Mouse (Mus musculus) E14TG2a.4 (cell line): ENCODE data around the gene Gm47995.
A peak's percentile ranks its signal among the peaks of the same experiment; 100 is the strongest.
"Not testable (repeated sequence)": the region's sequence is repeated elsewhere in the genome, so short reads cannot be mapped to it uniquely, and the experiment has no call there.

Source experiments
- H3K27me3 ChIP-seq: 2 replicates; pipeline ENCODE4 v1.6.1; 2014; ENCODE audit warnings: low read length, control low read depth; ENCODE audit not compliant: insufficient read depth
- H3K36me3 ChIP-seq: 2 replicates; pipeline ENCODE4 v1.6.1; 2014; ENCODE audit warnings: low read length, control low read depth; ENCODE audit not compliant: insufficient read depth
- H3K4me1 ChIP-seq: replicated peaks from 2 replicates; pipeline ENCODE4 v1.6.1; 2014; ENCODE audit warnings: low read depth, low read length, control low read depth
- H3K4me3 ChIP-seq: replicated peaks from 2 replicates; pipeline ENCODE4 v1.5.1; 2014; ENCODE audit warnings: mild to moderate bottlenecking, low read length
- H3K9me3 ChIP-seq: 2 replicates; pipeline ENCODE4 v1.6.1; 2014; ENCODE audit warnings: low read length, control low read depth
- CTCF ChIP-seq: conservative IDR thresholded peaks from 2 replicates; pipeline ENCODE4 v1.5.1; 2014; ENCODE audit warnings: low read length
- NANOG ChIP-seq: IDR thresholded peaks from 2 replicates; pipeline ENCODE4 v1.6.1; 2014; ENCODE audit warnings: borderline replicate concordance, low read length, mixed read lengths
- POU5F1 ChIP-seq: IDR thresholded peaks from 2 replicates; pipeline ENCODE4 v1.6.1; 2014; ENCODE audit warnings: low read length, borderline replicate concordance

Gm47995 gene

GRCm38 (mm10) chr1:151208944-151209343 lies 10.7 kb downstream of the Gm47995 start:
- H3K9me3 ChIP-seq, H3K4me3 ChIP-seq, H3K4me1 ChIP-seq, H3K36me3 ChIP-seq, H3K27me3 ChIP-seq: not testable (repeated sequence)

GRCm38 (mm10) chr1:151209824-151210355 lies 11.6 kb downstream of the Gm47995 start, which contains the start of gene Gm47996:
Gene Gm47996, plus strand, starts transcription at chr1:151210131.
- not testable (repeated sequence) for H3K4me1 ChIP-seq, H3K4me3 ChIP-seq, H3K27me3 ChIP-seq, H3K36me3 ChIP-seq, H3K9me3 ChIP-seq

GRCm38 (mm10) chr1:151211666-151212065 lies 13.4 kb downstream of the Gm47995 start:
- H3K27me3 ChIP-seq, H3K4me1 ChIP-seq, H3K36me3 ChIP-seq, H3K4me3 ChIP-seq, H3K9me3 ChIP-seq: not testable (repeated sequence)

GRCm38 (mm10) chr1:151214862-151215261 lies 16.6 kb downstream of the Gm47995 start:
- Histone ChIP-seq H3K4me3 (no peak overlapping the region), H3K27me3 (no peaks in the 10 kb centered on the region), H3K9me3 (no peaks in the 10 kb centered on the region), H3K4me1 (peaks cover 15% of the 10 kb centered on the region), H3K36me3 (no peaks in the 10 kb centered on the region)
- TF ChIP-seq POU5F1 (no peak), NANOG (no peak), CTCF (no peak)

- Histone ChIP-seq H3K36me3 (no peaks in the 10 kb centered on the region), H3K27me3 (no peaks in the 10 kb centered on the region), H3K9me3 (no peaks in the 10 kb centered on the region), H3K4me1 (peaks cover 22% of the 10 kb centered on the region), H3K4me3 (no peak overlapping the region)
- TF ChIP-seq CTCF: no peak
- TF ChIP-seq POU5F1: no peak
- TF ChIP-seq NANOG: no peak
These were observed 17.7 kb downstream of the Gm47995 start for GRCm38 (mm10) chr1:151215985-151216384.

GRCm38 (mm10) chr1:151216417-151216816 lies 18.2 kb downstream of the Gm47995 start:
- TF ChIP-seq POU5F1: no peak
- TF ChIP-seq NANOG: no peak
- TF ChIP-seq CTCF: no peak
- Histone ChIP-seq H3K9me3 (no peaks in the 10 kb centered on the region), H3K36me3 (no peaks in the 10 kb centered on the region)

GRCm38 (mm10) chr1:151219045-151219444 lies 20.8 kb downstream of the Gm47995 start:
- Histone ChIP-seq H3K36me3 (no peaks in the 10 kb centered on the region), H3K27me3 (no peaks in the 10 kb centered on the region)
- TF ChIP-seq NANOG: no peak
- no peak for TF ChIP-seq POU5F1
- TF ChIP-seq CTCF: no peak

More at GRCm38 (mm10) chr1:151216417-151216816, 18.2 kb downstream of the Gm47995 start:
- Histone ChIP-seq H3K27me3 (no peaks in the 10 kb centered on the region), H3K4me1 (peaks cover 22% of the 10 kb centered on the region), H3K4me3 (no peak overlapping the region)

GRCm38 (mm10) chr1:151220098-151220497 lies 21.9 kb downstream of the Gm47995 start:
- Histone ChIP-seq H3K9me3 (no peaks in the 10 kb centered on the region), H3K27me3 (no peaks in the 10 kb centered on the region), H3K36me3 (no peaks in the 10 kb centered on the region), H3K4me3 (no peak overlapping the region), H3K4me1 (peaks cover 22% of the 10 kb centered on the region)
- TF ChIP-seq POU5F1: peak; percentile 69; the same call in 1 of the 2 replicates
- no peak for TF ChIP-seq CTCF
- TF ChIP-seq NANOG: peak; percentile 80; the same call in 1 of the 2 replicates

More at GRCm38 (mm10) chr1:151219045-151219444, 20.8 kb downstream of the Gm47995 start:
- Histone ChIP-seq H3K9me3 (no peaks in the 10 kb centered on the region), H3K4me1 (peaks cover 22% of the 10 kb centered on the region), H3K4me3 (no peak overlapping the region)

GRCm38 (mm10) chr1:151222561-151223267 lies 24.5 kb downstream of the Gm47995 start:
- H3K36me3 ChIP-seq: no peaks in the 10 kb centered on the region
- peaks cover 9% of the 10 kb centered on the region for H3K4me1 ChIP-seq
- H3K9me3 ChIP-seq: no peaks in the 10 kb centered on the region
- no peak for TF ChIP-seq POU5F1
- no peak for TF ChIP-seq CTCF
- TF ChIP-seq NANOG: no peak
- H3K4me3 ChIP-seq: no peak overlapping the region
- no peaks in the 10 kb centered on the region for H3K27me3 ChIP-seq

GRCm38 (mm10) chr1:151223377-151223776 lies 25.1 kb downstream of the Gm47995 start:
- Histone ChIP-seq H3K27me3 (no peaks in the 10 kb centered on the region), H3K4me1 (peaks cover 9% of the 10 kb centered on the region), H3K36me3 (no peaks in the 10 kb centered on the region), H3K9me3 (no peaks in the 10 kb centered on the region), H3K4me3 (no peak overlapping the region)
- TF ChIP-seq POU5F1 (no peak), NANOG (no peak)
